Mouse (Mus musculus): ENCODE data around the gene Upk3b.

GRCm38 (mm10) chr5:136019907-136020306 is 18.4 kb upstream of the Upk3b start:
- TF ChIP-seq CTCF (IDR thresholded peaks at IDR 0.05; ENCODE audit: control insufficient read depth, insufficient read depth, insufficient replicate concordance, low read depth, low read length) (no peak), POLR2A (IDR thresholded peaks at IDR 0.05; ENCODE audit: control insufficient read depth, low read depth, low read length) (no peak)
